Mouse (Mus musculus): ENCODE results near the gene Usf1.
A peak's percentile ranks its signal among the peaks of the same experiment; 100 is the strongest.

The Usf1 gene

GRCm38 (mm10) chr1:171410947-171411484 lies at the start of gene Usf1:
Gene Usf1, plus strand, starts transcription at chr1:171411313.
- DNase-seq = peak; percentile 95 to 96

- no peak for DNase-seq
Observed at GRCm38 (mm10) chr1:171365934-171366333, 45.2 kb upstream of the Usf1 start.

- peak; percentile 52 to 67 for DNase-seq
Observed at GRCm38 (mm10) chr1:171369845-171370556, 41.1 kb upstream of the Usf1 start, which contains the start of gene Nectin4. Gene Nectin4, plus strand, starts transcription at chr1:171370099.

- DNase-seq = no peak
Observed at GRCm38 (mm10) chr1:171372880-171373279, 38.2 kb upstream of the Usf1 start.

- DNase-seq = no peak
Observed at GRCm38 (mm10) chr1:171373946-171374345, 37.2 kb upstream of the Usf1 start.

GRCm38 (mm10) chr1:171375646-171376097 lies 35.4 kb upstream of the Usf1 start:
- DNase-seq = no peak

- no peak for DNase-seq
Observed at GRCm38 (mm10) chr1:171378298-171378697, 32.8 kb upstream of the Usf1 start.

- DNase-seq = peak; percentile 84 to 89
Observed at GRCm38 (mm10) chr1:171379935-171380599, 31.0 kb upstream of the Usf1 start.

- no peak for DNase-seq
Observed at GRCm38 (mm10) chr1:171382096-171382620, 29.0 kb upstream of the Usf1 start.

- no peak for DNase-seq
Observed at GRCm38 (mm10) chr1:171384361-171384760, 26.8 kb upstream of the Usf1 start.

GRCm38 (mm10) chr1:171385171-171385570 lies 25.9 kb upstream of the Usf1 start:
- peak in 1 of 2 experiments; percentile 11 for DNase-seq

GRCm38 (mm10) chr1:171387099-171387498 lies 24.0 kb upstream of the Usf1 start:
- DNase-seq = peak in 1 of 2 experiments; percentile 24

- peak; percentile 29 to 31 for DNase-seq
Observed at GRCm38 (mm10) chr1:171388376-171389102, 22.6 kb upstream of the Usf1 start, which contains the start of gene Arhgap30. Gene Arhgap30, plus strand, starts transcription at chr1:171388954.

GRCm38 (mm10) chr1:171390101-171390500 lies 21.0 kb upstream of the Usf1 start:
- peak in 1 of 2 experiments; percentile 22 for DNase-seq

- no peak for DNase-seq
Observed at GRCm38 (mm10) chr1:171401821-171402220, 9.3 kb upstream of the Usf1 start.

- DNase-seq = no peak
Observed at GRCm38 (mm10) chr1:171402991-171403390, 8.1 kb upstream of the Usf1 start.

GRCm38 (mm10) chr1:171407263-171407662 lies 3.9 kb upstream of the Usf1 start:
- no peak for DNase-seq

- DNase-seq = no peak
Observed at GRCm38 (mm10) chr1:171410231-171410630, 882 bp upstream of the Usf1 start.

- DNase-seq = no peak
Observed at GRCm38 (mm10) chr1:171411492-171411941, 404 bp downstream of the Usf1 start.

- DNase-seq = peak; percentile 39 to 52
Observed at GRCm38 (mm10) chr1:171412001-171412441, 908 bp downstream of the Usf1 start.

- no peak for DNase-seq
Observed at GRCm38 (mm10) chr1:171412446-171412845, 1.3 kb downstream of the Usf1 start.

GRCm38 (mm10) chr1:171413608-171414007 lies 2.5 kb downstream of the Usf1 start:
- DNase-seq = no peak
